Mouse (Mus musculus) gastrocnemius, postnatal 25 days (tissue): ENCODE measurements at regions not wholly inside any gene's neighbourhood (a gene's known extent, or its start where the extent isn't known, plus 50 kb on each side); places are given as distances from the start of the nearest gene placed in this dataset.

Experiments
- DNase-seq: peaks from one replicate; pipeline ENCODE4 v3.0.0; 2022

DNA sequence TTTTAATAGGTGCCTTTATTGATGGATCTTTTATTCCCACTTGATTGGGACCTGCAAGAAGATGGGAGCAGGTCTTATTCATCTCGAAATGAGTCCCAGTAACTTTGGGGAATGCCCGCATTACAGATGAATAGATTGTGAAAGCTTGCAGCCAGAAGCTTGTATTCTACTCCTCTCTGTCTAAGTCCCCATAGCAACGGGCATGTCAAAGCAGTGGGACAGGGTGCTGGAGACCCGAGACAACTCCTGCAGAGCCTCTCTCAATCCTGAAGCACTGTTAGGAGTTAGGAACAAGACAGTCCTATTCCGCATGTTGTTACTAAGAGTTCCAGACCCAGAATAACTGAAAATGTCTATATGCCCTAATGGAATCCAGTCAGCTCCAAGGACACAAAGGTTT is 233.1 kb downstream of the Ube2cbp start:
- no peak for DNase-seq

DNA sequence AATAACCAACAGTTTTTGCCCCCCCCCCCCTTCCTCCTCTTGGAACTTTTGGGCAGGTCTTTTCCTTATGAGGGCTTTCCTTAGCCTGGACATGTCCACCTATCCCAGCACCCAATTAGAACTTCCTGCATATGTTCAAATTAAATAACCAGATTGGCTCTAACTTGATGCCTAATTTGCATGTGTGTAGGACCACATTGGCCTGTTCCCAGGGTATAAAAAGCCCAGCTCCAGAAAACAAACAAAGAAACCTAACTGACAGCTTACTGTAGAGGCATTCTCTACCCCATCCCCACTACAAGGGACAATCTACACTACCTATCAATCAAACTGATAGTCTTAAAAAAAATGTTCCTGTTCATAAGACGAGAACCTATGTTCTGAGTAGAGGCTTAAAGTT is 232.6 kb downstream of the Ube2cbp start:
- no peak for DNase-seq

DNA sequence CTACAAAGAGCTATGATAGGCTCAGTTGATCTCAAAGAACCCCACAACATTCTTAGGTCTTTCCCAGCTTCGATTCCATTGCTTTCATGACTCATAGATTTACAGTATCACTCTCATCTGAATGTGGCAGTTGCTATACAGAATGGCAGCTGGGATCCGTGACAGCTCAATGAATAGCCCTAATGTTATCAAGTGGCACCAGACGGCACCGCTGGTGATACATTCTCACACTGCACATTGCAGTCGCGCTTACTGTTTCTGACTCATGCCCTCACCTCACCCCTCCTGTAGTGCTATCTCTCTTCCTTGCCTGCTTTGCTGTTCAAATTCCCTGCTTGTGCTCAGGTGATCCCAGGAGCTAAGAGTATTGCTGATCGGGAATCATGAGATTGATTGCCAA is 231.0 kb downstream of the Ube2cbp start:
- no peak for DNase-seq

DNA sequence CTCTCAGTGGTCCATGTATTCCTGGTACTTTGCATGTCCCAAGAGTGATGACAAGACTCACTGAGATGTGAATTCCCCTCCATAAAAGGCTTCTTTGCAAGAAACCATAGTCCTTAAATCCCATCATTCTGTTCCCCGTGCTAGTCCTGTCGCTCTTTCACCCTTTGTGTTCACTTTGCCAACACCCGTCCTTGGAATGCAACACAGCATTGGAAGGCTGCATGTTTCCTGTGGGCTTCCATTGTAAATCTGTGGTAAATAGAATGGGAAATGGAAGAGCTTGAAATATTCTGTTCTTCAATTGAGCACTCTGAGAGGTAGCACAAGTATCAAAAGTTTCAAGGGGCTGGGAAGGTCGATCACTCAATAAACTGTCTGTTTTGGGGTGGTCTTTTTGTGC is 226.1 kb downstream of the Ube2cbp start:
- DNase-seq = no peak

DNA sequence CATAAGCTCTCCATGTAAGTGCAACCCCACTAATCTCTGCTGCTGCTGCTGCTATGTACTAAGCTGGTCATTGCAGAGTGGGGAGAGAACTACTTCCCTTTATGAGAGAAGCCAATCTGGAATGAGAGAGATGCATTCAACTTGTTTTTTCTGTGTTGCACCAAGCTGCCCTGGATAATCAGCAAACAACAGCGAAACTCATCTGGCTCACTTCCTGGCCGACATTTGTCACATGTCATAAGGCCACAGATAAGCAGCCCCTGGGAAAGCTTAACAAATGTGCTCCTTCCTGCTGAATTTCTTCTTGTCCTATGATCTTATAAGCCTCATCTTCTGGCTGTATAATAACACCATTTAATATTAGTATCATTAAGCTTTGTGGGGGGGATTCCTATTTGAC is 224.5 kb downstream of the Ube2cbp start:
- no peak for DNase-seq

DNA sequence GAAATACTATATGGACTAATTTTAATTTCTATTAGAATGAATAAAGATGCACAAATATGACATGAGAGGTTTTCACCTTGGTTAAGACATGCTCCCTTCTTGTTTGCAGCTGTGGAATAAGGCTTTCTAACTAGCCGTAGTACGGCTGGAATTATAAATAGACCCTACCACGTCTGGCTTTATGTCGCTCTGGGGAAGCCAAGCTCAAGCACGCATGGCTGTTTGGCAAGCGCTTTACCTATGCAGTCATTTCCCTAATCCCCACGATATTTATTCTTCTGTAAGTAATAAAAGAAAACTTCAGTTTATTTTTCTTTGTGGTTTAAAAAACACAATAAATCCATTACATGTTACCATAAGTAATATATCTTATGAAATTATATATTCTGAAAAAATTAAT is 223.9 kb downstream of the Ube2cbp start:
- no peak for DNase-seq

DNA sequence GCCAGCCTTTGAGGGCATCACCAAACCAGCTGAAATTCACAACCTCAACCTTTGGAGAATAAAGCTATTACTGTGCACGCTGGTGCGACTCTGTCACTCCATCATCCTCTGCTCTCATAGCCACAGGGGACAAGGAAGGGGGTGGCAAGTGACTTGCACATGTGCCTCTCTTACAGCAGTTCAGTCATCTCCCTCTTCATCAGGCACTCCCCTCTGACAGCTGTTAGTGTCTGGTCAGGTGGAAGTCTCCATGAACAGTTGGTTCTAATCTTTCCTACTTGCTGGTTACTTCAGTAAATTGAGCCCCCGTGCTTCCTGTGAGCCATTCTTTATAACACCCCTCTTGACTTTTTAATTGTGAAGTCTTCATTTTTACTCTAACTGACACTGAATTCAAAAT is 214.6 kb downstream of the Ube2cbp start:
- no peak for DNase-seq

DNA sequence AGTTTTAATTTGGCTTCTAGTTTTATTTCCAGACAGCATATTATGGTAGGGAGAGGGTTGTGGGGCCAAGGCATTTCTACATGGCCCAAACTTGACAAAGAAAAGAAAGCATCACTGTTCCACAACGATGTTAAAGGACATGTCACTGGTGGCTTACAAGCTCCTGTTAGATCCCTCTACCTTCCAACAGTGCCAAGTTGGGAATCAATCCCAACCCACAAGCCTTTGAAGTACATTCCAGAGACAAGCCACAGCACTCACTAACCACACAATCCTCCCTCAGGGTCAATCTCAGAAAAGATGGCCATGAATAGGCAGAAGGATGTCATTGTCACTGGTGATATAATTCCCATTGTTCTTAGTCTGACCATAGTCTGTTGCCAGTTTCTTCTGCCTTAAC is 213.4 kb downstream of the Ube2cbp start:
- no peak for DNase-seq
